In genomic region chr19:32637357-32638275, GRCm38 (mm10) we compare ENCODE assay signal across 10 mouse cellular contexts. TPM values are rescaled to one million over a fixed set of nuclear protein-coding genes. Genes with fewer than 3 reads are reported as not detected.
DNase-seq lines count a peak whose midpoint lies in the region; ATAC-seq lines count a peak whose summit lies in the region.
"Had no signal": no experiment of that assay in that cellular context is flagged by ENCODE, and none has a peak within 500 bp of the region (broad histone marks: within the 10 kb centered on the region; RNA-seq: fewer than 3 reads in every experiment).

No protein-coding gene starts in this region.

- H3K27ac ChIP-seq in midbrain, embryonic 13.5 days, result no peak overlapping the region
- H3K27ac ChIP-seq: limb, embryonic 13.5 days had no signal

- H3K4me2 ChIP-seq in midbrain, embryonic 13.5 days (replicated peaks), result peak overlapping the region; percentile 26
- H3K4me2 ChIP-seq: limb, embryonic 13.5 days had no signal

- 65% methylated on average over 16 of the region's 16 CpGs for WGBS in midbrain, embryonic 13.5 days

- 0 out of 2 replicates have a peak, but pooled peaks have one; percentile 24 for ATAC-seq in midbrain, embryonic 13.5 days

- H3K4me1 ChIP-seq in midbrain, embryonic 13.5 days (replicated peaks), result peaks cover 14% of the 10 kb centered on the region
- H3K4me1 ChIP-seq: limb, embryonic 13.5 days had no signal

- H3K9me3 ChIP-seq in midbrain, embryonic 13.5 days, result no peaks in the 10 kb centered on the region
- H3K9me3 ChIP-seq: limb, embryonic 13.5 days had no signal

- no peak overlapping the region for H3K4me3 ChIP-seq in midbrain, embryonic 13.5 days (replicated peaks)
- H3K4me3 ChIP-seq: limb, embryonic 13.5 days had no signal

- no peak overlapping the region for H3K9ac ChIP-seq in midbrain, embryonic 13.5 days (replicated peaks)
- H3K9ac ChIP-seq: limb, embryonic 13.5 days had no signal

- peak; percentile 31 to 66 for DNase-seq in adrenal gland, adult (ENCODE audit: inconsistent age in 2 of 2, low spot score in 1 of 2)
- DNase-seq in adrenal gland, adult 8-10 months, result no peak
- DNase-seq in heart, adult 18-20 months, result peak; percentile 44 to 56
- peak; percentile 28 to 42 for DNase-seq in kidney, postnatal 36 days
- no peak for DNase-seq in frontal cortex, postnatal 10 days (ENCODE audit: low spot score in 2 of 2)
- DNase-seq in ovary, adult 18-20 months (ENCODE audit: low spot score), result no peak
- DNase-seq in embryo, embryonic 10 days (ENCODE audit: low spot score), result no peak
- DNase-seq: retina, postnatal 1 day had no signal

- no peaks in the 10 kb centered on the region for H3K36me3 ChIP-seq in midbrain, embryonic 13.5 days

- H3K27me3 ChIP-seq in midbrain, embryonic 13.5 days, result no peaks in the 10 kb centered on the region
- H3K27me3 ChIP-seq: limb, embryonic 13.5 days had no signal

RNA-seq across cellular contexts. Expression of gene Papss2, which starts 42.0 kb away (rescaled TPM):
- total RNA-seq in adrenal gland, adult 8-10 months (2022), result 10 to 100 TPM; 13.5 to 18.9 (median 15.5) TPM
- total RNA-seq in heart, adult 18-20 months (2021), result 10 to 100 TPM; 13.1 to 15.2 TPM
- polyA plus RNA-seq in midbrain, embryonic 13.5 days (2015; fragmentation: Nextera tagmentation; extraction: Ambion mirVana), result 0.39 and 0.41 TPM in 2 replicates

Comparison
In these comparisons a context has a peak if more than half of its experiments do, and no peak if none do; other contexts are left out.
1. DNase-seq: peak in adrenal gland, adult (2 of 2), heart, adult 18-20 months (2 of 2) and kidney, postnatal 36 days (2 of 2); none in adrenal gland, adult 8-10 months (single experiment), frontal cortex, postnatal 10 days (0 of 2), ovary, adult 18-20 months (single experiment) and embryo, embryonic 10 days (single experiment).